Mouse (Mus musculus) skeletal muscle tissue, adult 2 months (tissue): Measurements from ENCODE around the gene Psen2.

ENCODE experiments used
- DNase-seq: peaks from one replicate; pipeline ENCODE4 v3.0.0-alpha.2; 2012; ENCODE audit warnings: low read depth, low spot score

Psen2 gene

DNA sequence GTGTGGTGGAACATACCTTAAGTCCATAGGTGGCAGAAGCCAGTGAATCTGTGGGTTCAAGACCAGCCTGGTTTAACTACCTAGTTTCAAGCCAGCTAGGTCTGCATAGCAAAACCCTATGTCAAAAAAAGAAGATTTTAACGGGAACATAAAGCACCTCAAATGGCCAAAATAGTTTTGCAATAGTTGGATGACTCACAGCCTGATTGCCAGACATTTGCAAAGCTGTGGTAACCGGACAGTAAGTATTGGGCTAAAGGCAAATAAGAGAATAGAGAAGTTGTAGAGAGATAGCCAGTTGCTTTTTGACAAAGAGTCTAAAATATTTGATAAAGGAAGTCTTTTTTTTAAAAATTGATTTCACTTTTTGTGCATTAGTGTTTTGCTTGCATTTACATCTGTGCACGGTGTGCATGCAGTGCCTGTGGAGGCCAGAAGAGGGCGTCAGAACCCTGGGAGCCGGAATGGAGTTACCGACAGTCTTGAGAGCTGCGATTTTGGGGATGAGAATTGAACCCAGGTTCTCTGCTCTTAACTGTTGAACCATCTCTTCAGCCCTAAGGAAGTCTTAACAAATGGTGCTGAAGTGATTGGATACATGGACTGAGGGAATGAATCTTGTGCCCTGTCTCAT, at the start of gene Psen2:
Gene Psen2 (minus strand): TSS at position 75 of the 634 bp plus-strand sequence.
- DNase-seq: peak; percentile 56

DNA sequence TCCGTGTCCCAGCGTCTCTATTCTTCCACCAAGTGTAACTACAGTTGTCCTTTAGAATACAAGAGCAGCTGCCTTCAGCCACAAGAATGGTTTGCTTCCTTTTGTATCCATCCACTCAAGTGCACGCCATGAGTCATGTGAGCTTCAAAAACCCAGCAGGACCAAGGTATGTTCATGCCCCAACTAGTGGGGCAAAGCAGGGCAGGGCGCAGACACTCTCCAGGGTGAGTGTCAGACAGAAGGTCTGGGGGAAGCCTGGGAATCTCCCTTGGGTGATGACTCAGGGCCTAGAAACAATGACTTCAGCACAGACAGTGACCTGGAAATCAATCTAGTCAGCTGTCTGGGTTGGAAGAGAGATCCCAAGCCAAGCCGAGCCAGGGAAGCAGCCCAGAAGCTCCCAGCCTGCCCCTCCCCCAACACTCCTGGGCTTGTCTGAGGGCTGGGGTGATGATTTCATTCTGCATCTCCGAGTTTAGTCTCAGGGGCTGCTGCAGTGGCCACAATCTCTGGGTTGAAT, 49.6 kb upstream of the Psen2 start:
- peak; percentile 67 for DNase-seq

DNA sequence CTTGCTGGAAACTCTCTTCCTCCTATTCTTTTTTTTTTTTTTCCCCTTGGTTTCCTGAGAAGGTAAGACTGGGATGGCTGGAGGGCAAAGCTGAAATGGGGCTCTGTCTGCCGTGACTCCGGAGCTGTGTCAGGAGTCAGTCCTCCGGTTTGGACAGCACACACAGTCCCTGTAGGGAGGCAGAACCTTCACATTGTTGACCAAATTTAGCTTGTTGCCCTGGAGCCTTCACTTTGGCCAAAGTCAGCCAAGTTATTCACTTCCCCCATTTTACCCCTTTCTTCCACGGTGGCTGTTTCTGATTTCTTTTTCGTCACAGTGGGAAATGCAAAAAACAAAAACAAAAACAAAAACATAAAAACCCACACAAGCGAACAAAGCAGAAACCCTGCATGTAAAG, 49.0 kb upstream of the Psen2 start:
- DNase-seq: no peak

DNA sequence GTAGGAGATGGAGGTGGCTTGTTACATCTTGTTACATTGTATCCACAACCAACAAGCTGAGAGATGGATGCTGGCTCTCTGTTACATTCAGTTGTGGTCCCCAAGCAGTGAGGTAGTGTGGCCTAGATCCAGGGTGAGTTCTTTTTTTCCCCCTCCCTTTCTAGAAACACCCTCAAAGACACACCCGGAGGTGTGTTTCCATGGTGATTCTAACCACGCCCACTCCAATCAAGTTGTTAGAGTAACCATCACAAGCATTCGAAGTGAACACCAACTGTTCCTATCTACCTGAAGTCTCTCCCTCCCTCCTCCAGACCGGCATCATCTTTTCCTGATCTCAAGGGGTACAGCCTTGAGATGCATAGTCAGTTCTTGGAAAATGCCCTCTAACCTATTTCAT, 45.7 kb upstream of the Psen2 start:
- no peak for DNase-seq

DNA sequence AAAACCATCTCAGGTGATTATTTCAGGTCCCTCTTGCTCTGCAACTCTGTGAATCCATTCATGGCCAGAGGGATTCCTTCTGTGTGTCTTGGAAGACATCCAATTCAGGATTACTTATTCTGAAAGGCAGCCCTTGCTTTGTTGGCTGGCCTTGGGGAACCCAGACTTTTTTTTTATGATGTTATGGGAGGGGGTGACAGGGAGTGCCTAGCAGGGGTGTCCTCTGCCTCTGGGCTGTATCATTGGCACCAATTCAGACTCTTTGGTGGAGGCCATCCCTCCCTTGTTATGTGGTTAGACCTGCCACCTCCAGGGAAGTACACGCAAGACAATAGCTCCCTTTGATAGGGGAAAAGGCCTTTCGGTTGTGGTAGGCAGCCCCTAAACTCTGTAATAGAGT, 44.4 kb upstream of the Psen2 start:
- no peak for DNase-seq

DNA sequence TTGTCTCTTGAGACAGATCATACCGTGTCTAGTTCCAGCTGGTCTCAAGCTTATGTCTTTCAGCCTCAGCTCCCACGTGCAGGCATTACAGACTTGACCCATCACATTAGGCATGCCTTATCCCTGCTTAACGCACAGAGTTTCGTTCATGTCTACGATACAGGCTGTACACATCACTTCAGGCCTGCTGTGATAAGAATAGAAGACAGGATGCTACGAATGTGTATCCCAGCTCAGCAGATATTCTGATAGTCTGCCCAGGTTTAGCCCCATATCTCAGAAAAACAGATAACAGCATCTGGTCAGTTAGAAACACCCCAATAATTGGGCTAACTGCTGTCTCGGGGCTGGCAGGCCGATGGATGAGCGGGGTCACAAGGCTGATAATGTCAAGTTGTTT, 43.7 kb upstream of the Psen2 start:
- DNase-seq: no peak

DNA sequence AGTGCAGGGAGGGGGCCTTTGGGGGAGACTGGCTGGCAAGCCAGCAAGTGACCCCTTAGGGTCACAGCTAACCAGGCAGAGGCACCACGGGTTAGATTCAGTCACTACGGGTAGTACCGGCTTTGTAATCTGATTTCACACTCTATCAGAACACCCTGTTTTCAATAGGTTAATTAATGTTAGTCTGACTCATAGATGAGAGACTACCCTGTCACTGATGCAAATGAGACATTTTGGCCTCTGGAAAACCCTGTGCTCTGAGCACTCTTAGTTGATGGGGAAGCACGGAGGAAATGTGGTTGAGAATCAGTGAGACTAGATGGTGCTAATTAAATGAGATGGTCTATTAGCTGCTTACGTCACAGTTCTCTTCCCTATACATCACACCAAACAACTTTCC, 40.4 kb upstream of the Psen2 start:
- no peak for DNase-seq

DNA sequence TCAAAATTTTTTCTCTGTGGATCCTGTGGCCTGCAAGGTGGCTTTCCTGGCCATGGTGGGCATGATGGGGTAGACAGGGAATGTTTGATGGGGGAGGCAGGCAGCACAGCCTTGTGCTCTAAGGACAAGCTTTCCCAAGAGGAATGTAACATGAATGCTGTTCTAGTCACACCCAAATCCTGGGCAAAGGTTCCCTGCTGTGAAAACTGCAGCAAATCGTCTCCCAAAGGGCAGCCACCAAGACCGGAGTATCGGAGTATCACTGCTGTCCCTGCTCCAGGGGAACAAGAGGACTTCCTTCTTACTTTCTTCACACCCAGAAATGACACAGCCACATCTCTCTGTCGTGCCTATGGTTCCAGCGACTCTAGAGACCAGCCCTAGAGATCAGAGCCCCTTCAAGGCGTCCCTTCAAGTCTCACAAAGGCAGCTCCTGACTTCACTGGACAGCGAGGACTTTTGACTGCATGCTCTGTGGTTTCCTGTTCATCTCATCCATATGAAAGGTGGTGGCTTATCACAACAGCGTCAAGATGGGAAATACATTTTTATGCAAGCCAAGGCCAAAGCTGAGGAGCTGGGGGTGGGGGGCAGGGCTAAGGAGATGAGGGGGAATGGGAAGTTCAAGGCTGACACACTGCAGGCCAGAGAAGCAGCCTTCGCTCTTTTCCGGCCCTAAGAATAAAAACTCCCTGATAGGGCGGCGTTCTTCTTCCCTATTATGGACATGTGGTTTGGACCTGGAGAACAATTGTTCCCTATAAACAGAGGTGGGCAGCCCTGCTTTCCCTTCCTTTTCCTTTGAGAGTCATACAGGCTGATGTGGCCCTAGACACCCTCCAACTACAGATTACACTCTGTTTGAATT, 39.2 kb upstream of the Psen2 start:
- DNase-seq: peak; percentile 33

DNA sequence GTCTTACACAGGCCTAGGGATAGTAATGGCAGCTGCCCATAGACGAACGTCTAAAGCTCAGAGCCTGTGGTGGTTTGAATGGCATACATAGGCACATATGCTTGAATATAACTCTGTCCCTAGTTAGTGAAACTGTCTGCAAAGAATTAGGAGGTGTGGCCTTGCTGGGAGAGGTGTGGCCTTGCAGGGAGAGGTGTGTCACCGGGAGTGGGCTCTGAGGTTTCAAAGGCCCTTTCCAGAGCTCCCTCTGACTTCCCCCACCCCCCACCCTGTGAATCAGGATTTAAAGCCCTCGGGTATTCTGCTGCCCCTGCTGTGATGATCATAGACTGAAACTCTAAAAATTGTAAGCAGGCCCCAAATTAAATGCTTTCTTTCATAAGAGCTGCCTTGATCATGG, 37.8 kb upstream of the Psen2 start:
- DNase-seq: no peak

DNA sequence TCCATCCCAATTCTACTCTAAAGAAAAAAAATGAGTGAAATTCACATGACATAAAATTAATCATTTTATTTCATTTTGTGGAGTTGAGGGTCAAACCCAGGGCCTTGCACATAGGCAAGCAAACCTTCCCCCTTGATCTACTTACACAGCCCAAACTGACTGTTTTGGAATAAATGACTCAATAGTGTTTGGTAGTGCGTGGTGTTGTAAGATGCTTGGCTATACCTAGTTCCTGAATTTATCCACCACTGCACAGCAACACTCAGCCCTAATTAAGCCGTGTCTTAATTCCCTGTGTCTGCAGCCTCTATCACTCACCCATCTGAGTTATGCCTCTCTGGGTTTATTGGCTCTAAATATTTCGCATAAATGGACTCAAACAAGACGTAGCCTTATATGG, 37.1 kb upstream of the Psen2 start:
- DNase-seq: no peak

DNA sequence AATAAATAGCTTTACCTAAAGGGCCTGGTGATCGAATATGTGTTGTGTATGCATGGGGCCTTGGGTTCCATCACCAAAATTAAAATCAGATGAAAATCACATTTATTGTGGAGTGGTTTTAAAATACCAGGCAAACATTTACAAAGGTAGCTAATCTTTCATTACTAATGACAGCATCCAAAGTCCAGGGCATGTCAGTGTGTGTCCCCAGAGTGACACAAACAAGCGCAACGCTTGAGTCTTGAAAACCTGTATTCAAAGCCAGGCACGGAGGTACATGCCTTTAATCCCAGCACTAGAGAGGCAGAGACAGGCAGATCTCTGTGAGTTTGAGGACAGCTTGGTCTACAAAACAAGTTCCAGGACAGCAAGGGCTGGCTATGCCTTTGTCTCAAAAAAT, 36.5 kb upstream of the Psen2 start:
- no peak for DNase-seq

DNA sequence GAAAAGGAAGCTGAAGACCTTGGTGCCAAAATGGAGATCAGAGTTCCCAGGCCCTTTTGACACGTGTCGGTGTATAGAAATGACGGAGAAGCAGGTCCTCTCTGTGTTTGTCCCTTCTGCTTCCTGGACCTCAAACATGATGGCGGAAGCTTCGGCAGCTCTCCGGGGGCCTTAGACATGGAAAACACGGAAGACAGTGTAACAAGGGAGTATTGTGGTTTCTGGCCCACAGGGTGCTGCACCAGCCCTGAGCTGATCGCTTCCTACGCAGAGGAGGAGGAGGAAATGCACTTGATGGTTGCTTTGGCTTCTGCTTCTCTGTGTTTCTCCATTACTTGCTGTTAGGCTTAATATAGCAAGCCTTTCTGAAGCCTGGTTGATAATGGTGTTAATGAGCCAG, 32.9 kb upstream of the Psen2 start:
- DNase-seq: no peak

DNA sequence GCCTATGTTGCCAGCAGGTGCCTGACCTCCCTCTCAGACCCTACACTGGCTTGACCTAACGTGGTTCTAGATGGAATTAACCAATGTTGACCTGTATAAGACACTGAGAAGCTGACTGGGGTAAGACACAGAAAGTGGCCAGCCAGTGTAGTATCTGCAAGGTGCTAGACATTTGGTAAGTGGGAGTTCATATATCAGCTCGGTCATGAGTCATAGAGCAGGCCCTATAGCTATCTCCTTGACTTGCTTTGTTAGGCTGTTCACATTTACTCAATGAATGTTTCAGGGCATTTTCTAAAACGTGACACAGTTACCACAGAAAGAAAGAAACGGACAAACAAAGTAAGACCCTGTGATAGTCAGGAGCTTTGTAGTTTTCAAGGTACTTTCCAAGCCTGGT, 27.1 kb upstream of the Psen2 start:
- no peak for DNase-seq

DNA sequence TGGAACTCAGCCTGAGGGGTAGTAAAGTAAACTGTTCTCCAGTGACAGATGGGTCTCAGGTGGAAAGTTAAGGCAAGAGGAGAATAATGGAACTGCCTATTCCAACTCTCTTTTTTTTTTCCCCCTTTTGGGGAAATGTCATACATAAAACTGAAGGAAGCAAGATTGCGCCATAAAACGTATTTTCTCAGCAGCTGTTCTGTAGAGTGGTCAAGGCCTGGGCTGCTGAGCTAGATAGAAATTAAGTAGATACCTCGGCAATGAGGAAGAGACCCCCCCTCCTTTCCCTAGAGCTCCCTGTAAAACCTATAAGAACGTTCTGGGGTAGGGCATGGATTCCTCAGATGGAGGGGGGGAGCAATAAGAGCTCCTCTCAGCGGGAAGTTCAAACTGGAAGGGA, 26.6 kb upstream of the Psen2 start:
- DNase-seq: no peak

DNA sequence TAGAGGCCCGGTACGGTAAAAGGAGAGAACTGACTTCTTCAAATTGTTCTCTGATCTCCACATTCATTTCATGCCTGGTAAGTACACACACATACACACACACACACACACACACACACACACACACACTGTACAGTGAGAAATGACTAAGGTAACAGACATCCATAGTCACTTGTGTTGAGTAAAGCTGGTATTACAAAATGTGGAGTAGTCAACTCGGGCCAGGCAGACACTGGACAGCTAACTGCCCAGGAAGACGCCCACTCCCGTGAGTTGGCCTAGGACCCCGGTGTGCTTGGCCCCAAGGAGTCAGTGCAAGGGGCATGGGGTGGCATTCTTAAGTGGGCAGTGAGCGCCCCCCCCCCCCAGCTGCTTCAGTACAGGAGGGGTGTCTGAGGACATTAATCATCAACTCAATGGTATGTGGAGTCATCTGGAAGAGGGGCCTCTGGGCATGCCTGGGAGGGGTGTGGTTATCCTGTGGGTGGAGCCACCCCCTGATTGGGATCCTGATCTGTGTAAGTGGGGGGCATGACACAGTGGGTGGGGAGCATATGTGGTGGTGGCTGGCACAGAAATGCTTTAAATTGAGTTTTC, 25.7 kb upstream of the Psen2 start:
- no peak for DNase-seq

DNA sequence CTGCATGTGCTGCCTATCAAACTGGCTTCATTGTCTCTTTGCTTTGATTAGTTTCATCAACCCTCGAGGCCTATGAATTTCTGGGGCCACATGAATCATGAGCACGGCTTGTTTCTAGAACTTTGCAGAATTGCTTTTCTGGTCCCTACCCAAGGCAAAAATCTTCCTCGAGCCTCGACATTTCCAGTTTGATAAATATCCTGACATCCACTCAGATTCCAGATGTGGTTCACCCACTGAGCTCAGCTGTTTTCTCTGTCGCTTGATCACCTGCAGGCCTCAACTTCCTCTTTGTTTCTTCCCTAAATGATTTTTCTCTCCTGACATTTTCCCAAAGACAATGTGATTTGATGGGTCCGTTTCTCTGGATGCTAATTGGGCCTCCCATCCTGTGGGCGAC, 25.0 kb upstream of the Psen2 start:
- DNase-seq: no peak

DNA sequence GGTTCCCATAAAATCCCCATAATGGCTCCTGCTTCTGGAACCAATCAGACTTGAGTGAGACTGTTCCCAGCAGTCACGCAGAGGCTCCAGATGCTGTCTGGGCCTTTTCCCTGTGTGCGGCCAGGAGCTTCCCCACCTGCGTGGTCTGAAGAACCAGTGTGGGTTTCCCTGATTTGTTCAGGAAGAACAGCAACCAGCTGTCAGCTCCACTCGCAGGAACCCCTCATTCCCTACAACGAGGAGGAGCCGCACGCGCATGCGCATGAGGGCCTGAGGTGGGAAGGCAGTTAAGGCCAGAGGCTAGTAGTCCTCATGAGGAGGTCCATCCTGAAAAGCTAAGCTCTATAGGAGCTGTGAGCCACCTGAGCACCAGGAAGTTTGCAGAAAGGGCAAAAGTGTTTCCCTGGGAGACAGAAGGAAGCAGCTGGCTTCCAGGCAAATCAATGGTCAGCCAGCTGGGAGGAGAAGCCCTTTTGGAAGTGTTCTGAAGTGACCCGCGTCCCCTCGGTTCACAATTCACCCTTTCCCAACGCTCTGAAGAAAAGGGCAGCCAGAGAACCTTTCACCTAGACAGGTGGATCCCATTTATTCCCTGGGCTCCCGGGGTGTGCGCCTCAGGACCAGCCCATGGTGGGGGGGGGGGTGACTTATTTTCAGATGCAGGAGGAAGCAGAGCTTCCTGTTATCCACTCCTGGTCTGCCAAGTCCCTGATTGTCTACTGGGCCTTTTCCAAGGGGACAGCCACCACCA, 23.0 kb upstream of the Psen2 start:
- DNase-seq: peak; percentile 39

DNA sequence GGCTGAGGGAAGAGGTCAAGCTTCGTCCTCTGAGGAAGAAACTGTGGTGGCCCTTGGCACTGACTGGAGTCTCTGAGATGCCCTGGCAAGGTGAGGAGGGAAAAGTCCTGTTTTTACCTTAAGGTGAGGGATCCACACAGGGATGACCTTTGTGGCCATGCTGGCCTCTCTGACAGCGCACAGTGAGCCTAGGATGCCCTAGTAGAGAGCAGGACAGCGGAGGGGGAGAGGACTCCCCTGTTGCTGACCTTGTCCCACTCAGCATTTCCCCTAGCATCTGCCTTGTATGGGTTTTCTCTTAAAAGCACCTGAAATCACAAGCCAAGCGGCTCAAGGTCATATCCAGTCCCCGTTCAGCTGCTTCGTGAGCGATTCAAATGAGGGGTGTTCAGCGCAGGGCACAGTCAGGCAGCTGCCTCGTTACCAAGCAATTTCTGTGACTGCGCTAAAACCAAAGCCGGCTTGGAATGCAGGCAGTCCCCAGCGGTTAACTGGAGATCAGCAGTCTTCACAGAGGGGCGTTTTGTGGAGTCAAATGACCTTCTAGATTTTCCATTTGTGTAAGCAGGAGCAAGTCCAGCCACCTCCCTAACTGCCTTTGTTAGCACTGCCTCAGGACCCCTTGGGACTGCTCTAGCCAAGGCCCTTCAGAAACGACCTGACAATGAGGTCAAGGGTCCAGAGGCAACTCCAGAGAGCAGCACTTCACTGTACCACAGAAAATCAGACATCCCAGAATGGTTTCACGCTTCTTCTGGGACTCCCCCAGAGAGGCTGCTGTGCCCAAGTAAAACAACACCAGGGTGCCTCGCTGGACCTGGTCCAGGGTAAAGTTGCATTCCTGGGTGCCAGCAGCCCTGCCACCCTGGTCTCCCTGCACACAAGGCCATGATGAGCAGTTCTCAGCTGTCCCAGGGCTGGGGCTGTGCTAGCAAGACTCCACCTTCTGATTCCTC, 20.9 kb upstream of the Psen2 start:
- no peak for DNase-seq

DNA sequence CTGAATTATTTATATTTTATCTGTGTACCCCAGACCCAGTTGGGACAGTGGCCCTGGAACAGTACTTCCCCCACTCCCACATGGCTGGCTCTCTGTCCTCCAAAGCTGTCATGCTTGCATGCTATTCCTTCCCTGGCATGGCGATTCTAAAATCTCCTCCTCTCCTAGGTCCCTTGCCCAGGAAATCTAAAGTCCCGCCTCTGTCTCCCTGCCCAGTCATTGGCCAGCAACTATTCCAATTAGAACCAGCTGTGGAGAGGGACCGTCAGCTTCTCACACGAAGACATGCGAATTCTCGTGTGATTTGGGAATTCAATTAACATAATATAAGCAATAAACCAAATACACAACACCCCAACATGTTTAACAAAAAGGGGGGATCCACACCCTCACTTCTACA, 19.3 kb upstream of the Psen2 start:
- no peak for DNase-seq

DNA sequence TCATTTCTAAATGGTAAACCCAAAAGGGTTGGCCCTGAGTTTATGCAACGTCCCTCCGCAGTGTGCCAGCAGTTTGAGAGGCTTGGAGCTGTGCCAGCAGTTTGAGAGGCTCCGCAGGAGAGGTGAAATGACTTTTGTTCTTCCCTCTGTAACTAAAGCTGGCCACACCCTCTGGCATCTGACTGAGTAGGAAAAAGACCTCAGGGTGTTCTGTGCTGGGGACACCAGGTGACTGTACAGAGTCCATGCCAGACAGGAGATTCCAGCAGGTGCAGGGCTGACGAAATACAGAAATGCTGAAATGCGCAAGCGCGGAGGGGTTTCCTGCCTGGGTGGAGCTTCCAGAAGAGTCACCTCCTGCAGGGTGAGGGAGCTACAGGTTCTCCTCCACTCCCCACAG, 16.4 kb upstream of the Psen2 start:
- DNase-seq: no peak

DNA sequence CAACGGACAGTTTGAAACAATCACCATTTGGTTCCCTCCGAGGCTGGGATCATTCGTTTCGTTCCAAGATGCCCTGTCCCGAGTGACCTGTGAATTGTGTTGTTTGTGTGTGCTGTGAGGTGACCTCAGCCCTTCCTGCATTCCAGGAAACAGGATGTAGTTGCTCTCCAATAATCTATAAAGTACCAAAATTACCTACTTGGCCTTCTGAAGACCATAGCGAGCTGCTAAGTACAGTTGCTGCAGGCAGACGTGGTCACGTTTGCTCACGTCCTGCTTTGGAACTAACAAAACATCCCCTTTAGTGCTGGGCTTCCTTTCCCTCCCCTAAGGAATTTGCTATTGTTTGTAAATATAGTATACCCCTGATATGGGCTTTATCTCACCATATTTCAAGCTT, 14.3 kb upstream of the Psen2 start:
- DNase-seq: peak; percentile 43
